Mouse (Mus musculus) gastrocnemius, adult 8-10 months (tissue): ENCODE measurements around the gene Tomm40l. TPM values are rescaled to one million over a fixed set of nuclear protein-coding genes. Genes with fewer than 3 reads are reported as not detected.
A peak's percentile ranks its signal among the peaks of the same experiment; 100 is the strongest.

ENCODE experiments used
- DNase-seq, 2 experiments: peaks; one replicate each; pipeline ENCODE4 v3.0.0; 2022; ENCODE audit warnings: low spot score in 2 of 2
- total RNA-seq, 4 experiments: library from RNA; stranded (reverse); gene quantifications; 2 replicates each; pipeline ENCODE4 v1.2.4; 2022

Tomm40l gene
- total RNA-seq = 10 to 100 TPM; 46.4 to 50.9 (median 50.4) TPM

DNA sequence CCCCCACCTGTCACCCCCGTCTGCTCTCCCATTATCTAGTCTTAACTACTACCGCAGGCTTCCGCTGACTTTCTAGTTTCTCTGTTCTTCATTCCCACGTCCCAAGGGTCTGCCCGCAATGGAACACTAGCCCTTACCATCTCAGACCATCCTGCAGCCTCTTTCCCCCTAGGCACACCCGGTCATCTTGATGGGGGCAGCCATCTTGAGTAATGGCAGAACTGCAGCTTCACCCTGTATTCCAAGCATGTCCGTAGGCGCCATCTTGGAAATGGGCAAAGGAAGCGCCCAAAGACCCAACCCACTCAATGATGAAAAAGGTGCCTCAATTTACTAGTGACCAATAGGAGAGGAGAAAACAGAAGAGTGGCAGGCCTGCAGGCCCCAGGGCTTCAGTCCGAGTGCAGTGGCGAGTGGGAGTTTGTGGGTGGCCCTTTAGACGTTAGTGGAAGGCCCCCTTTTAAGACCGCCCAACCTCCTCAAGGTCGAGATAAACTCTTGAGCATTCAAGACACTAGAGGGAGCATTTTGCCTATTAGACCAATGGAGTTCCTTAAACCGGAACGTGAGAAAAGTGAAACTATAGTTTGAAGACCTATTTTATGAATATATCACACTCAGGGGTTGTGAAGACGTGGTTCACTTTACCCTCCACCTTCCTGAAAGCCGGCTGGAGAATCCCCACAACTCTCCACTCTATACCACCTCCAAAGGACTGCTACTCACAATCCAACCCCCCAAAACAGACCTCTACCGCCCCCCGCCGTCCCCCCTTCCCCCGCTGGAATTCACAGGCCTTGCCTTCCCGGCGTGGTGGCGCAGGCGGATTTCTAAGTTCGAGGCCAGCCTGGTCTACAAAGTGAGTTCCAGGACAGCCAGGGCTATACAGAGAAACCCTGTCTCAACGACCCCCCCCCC, at the start of gene Tomm40l:
TSS of gene Tomm40l (minus strand) at position 277 of the 918 bp plus-strand sequence.
- peak; percentile 93 to 97 for DNase-seq

DNA sequence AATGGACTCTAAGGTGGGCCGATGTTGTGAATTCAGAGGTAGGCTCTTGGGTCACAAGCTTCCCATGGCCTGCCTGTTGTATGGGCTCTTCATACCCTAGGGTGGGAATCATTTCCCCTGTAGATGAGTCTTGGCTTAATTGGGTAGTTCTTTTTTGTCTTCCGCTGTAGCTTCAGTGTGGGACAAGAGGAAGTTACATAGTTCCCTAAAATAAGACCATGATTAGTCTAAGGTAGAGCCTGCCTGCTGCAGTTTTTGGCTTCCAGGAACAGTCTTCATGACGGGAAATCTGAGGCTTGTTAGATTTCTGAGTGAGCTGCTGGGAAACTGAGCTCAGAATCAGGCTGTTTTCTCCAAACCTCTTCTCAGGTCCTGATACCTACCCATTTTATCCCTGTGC, 49.8 kb upstream of the Tomm40l start:
- DNase-seq = no peak

DNA sequence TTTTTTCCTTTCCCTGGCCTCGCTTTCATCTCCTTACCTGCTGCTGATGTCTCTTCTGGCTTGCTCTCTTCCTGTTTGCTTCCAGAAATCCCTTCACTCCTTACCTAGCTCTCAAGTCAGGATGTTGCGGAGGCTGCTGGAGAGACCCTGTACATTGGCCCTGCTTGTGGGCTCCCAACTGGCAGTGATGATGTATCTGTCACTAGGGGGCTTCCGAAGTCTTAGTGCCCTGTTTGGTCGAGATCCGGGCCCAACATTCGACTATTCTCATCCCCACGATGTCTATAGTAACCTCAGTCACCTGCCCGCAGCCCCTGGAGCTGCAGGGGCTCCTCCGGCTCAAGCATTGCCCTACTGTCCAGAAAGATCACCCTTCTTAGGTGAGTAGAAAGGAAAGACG, 49.3 kb upstream of the Tomm40l start:
- no peak for DNase-seq

DNA sequence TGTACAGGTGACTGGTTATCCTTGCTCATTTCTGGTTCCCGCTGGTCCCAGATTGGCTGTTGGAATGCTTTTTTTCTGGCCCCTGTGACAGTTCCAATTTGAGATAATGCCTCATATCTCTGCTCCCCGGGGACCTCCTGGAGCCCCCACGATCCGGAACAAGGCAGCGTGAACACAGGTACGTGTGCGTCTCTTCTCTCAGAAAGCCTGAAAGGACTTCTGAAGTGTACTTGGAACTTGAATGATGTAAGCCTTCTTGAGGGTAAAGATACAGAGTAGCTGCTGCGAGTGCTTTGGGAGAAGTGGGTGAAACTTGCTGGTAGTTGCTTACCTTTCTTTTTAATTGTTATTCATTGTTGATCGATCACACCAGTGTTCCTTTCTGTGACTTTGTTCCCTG, 48.9 kb upstream of the Tomm40l start:
- DNase-seq = no peak

DNA sequence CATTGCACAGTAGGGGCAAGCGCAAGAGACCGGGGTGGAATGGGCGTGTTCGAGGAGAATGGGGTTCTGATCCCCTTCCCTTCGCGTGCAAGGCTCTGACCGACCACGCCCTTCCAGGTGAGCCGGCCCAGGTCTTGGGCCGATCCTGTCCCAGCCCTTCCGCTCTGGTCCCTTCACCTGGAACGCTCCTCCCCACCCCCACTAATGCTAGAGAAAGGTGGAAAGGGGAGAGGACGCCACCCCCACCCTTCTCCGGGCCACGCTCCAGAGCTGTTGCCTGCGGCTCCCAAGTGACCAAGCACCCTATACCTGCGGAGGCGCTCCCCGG, 48.2 kb upstream of the Tomm40l start:
- DNase-seq = no peak

DNA sequence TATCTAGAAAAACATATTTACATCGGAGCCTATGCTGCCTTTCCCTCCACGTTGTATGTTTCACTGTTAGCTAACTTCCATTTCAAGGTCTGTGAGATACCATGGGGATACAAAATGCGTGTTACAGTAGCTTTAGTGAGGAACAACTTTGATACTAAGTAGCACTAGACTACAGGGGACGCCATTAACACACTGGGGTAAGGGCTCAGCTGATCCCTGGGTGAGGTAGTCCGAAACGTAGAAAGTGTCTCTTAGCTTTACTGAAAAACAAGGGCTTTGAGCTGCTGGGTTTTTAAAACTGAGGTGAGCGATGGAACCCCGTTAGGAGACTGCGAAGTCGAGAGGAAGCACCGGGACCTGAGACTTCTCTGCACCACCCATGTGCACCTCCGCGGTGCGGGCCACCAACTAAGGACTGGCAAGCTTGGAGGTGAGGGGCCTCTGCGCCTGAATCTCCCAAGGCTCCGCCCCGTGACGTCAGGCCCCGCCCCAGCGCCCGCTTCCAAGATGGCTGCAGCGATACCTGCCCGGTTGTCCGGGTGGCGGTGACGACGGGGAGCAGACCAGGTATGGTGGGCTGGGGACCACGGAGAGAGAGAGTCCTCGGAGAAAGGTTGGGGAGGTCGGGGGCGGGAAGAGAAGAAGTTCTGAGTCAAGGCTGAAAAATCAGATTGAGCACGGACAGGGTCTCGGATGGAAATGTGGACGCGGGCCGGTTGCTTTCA, 47.7 kb upstream of the Tomm40l start, which contains the start of gene B4galt3:
TSS of gene B4galt3 (plus strand) at position 481 of the 725 bp plus-strand sequence.
- peak; percentile 93 for DNase-seq

DNA sequence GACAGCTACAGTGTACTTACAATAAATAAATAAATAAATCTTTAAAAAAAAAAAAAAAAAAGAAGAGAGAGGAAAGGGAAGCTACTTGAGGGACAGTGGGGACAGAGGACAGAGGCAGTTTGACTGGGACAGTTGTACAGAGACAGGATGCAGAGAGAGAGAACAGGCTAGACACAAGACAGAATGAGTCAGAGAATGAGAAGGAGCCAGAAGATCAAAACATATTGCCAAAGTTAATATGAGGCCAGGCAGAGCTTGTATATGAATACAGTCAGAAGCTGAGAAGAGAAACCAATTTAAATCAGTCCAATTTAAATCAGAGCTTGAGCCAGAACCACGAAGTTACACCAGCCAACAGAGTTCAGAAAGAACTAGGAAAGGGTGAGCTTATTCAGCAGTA, 46.0 kb upstream of the Tomm40l start:
- DNase-seq = no peak

DNA sequence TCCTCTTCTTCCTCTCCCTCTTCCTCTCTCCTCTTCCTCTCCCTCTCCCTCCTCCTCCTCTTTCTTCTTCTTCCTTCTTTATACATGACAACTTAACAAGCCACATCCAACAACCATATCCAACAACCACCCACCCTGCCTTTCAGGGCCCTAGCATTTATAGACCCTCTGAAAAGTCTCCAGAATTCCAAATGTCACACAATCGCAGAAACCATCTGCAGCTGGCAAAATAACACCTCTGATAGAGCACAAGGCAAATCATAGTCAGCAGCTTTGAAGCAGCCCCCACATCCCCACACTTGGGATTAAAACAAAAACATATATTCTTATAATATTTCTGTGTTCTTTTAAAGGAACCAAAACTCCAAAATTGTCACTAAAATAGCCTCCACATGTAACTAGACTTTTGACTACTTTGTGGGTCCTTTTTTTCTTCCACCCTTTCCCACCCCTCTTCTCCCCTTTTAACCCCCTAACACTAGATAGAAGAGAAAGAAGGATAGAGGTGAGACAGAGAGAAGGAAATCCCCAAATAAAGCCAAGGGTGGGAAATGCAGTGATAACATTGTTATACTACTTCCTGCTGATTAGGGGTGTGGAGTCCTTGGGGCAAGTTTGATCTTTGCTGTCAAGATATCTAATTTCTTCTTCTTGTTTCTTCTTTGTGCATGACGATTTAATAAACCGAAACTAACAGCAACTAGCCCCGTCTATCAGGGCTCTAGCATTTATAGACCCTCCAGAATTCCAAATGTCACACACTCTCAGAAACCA, 43.8 kb upstream of the Tomm40l start:
- DNase-seq = no peak

DNA sequence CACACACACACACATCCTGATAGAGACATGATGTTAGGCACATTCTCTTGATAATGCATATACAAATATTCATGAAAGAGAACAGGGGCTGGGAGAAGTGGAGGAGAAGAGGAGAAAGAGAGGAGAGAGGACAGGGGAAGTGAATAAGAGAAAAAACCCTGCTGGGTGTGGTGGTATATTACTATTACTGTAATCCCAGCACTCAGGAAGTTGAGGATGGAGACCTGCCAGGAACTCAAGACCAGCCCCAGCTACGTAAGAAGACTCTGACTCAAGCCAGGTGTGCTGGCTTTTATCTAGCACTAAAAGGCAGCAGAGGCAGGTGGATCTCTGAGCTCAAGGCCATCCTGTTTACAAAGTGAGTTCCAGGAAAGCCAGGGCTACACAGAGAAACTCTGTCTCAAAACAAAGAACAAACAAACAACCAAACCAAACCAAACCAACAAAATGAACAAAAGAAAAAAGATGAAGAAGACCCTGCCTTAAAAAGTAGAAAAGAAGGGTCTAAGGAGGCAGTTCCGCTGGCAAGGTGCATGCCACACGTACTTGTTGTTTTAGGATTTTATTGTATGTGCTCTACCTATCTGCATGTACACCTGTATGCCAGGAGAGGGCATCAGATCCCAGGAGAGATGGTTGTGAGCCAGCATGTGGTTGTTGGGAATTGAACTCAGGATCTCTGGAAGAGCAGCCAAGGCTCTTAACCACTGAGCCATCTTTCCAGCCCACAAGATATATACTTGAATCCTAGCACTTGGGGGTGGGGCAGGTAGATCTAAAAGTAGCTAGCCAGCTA, 41.5 kb upstream of the Tomm40l start:
- no peak for DNase-seq

DNA sequence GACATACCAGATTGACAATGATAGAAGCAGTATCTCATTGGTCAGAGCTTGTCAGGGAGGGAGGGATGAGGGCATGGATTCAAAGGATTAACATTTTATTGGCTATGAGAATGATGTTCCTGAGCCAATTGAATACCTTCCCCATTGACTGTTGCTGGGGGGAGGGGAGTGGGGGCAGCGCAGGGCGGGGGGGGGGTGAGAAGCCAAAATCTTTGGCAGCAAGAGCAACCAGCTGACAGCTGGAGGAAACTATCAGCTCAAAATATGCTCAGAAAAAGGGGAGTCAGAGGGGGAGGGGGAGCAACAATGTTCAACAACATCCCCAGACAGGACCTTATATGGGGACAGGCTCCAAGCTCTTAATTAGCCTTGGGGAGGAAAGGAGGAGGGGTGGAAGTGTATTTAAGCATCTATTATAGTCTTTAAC, 40.9 kb upstream of the Tomm40l start:
- no peak for DNase-seq

DNA sequence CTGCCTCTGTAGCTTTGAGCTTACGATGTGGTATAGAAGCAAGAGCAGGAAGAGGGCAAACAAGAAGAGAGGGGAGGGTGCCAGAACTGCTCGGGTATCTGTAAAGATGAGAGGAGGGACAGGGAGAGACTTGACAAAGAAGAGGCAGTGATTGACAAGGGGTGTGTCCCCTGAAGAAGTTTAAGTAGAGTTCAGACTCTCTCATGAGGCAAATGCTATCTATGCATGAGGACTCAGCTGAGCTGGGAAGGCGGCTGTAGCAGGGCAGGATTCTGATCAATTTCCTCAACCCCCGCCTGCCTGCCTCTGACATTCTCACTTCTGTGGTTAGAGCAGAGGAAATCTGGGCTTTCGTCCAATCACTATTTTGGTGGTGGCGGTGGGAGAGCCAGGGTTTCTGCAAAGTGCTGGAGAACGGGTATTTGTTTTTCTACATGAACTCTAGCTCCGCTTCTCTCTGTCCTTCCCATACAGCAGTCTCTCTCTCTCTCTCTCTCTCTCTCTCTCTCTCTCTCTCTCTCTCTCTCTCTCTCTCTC, 40.3 kb upstream of the Tomm40l start:
- peak; percentile 39 to 56 for DNase-seq

DNA sequence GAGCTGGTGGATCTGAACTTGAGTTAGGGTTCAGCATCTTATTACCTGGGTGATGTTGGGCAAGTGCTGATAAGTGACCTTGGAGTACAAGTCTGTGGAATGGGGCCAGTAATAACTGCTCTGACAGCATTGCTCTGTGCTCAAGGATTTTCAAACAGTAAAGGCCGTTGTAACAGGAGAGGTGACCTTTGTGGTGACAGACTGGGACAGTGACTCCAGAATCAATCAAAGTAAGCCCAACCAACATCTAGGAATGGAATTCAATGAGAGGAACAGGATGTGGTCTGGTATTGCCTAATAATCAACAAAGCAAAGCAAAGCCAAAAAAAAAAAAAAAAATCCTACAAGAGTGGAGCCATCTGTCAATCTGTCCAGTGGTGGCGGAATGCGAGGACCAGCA, 38.0 kb upstream of the Tomm40l start:
- no peak for DNase-seq

DNA sequence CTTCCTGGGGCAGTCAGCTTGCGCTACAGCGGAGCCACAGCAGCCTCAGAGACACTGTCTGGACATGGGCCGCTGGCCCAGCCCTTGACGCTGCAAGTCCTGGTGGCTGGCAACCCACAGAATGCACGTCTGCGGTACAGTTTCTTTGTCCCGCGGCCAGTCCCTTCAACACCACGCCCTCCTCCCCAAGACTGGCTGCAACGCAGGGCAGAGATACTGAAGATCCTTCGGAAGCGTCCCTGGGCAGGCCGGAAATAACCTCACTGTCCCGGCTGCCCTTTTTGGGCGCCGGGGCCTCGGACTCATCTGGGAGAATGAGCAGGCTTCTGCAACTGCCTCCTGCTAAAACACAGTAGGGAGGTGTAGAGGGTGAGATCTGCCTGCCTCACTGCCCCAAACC, 36.6 kb upstream of the Tomm40l start:
- DNase-seq = no peak

DNA sequence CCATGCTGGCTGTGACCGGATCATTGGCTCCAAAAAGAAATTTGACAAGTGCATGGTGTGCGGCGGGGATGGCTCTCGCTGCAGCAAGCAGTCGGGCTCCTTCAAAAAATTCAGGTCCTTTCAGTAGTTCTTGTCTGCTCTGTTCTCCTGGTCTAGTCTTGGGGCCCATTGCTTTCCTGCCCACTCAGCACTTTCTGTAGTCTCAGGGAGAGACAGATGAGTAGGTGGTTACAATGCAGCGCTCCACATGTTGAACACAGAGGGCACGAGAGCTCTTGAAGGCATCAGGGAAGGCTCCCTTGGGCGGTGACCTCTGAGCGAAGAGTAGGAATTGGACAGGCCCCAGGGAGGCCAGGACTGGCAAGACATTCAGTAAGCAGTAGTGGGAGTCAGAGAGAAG, 35.5 kb upstream of the Tomm40l start:
- DNase-seq = no peak

DNA sequence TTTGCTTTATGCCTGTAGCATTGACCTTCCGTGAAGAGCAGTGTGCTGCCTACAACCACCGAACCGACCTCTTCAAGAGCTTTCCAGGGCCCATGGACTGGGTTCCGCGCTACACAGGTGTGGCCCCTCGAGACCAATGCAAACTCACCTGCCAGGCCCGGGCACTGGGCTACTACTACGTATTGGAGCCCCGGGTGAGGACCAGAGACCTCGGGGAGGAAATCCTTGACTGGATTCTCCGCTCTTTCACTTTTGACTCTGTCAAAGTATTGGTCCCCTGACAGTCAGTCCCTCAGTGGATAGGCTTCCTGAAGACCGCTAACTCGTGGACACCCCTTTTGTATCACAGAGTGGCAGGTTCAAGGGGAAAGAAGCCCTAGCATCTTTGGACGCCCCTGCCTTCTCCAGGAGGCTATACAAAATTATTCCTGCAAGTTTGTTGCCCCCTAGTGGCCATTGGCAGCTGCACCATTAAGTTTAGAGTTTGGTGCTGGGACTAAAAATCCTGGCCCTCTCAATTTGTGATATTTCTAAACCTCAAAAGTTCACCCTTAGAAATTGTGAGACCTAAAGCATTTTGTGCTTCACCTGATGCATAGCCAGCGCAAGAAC, 34.7 kb upstream of the Tomm40l start:
- DNase-seq = peak; percentile 40 to 50

DNA sequence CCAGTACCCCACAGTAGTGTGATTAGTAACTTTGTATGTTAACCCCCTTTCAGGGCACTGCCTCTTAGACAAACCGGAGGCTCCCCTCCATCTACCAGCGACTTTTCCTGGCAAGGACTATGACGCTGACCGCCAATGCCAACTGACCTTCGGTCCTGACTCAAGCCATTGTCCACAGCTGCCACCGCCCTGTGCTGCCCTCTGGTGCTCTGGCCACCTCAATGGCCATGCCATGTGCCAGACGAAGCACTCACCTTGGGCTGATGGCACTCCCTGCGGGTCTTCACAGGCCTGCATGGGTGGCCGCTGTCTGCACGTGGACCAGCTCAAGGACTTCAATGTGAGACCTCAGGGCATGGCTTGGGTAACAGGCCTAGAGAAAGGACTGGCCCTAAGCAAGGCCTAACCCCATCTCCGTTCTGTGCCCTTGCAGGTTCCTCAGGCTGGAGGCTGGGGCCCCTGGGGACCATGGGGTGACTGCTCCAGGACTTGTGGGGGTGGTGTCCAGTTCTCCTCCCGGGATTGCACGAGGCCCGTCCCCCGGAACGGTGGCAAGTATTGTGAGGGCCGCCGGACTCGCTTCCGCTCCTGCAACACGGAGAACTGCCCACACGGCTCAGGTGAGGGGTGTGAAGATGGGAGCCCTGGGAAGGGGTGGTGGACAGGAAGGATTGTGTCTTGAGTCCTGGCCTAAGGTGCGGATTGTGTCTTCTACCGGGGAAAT, 33.9 kb upstream of the Tomm40l start:
- DNase-seq = no peak

DNA sequence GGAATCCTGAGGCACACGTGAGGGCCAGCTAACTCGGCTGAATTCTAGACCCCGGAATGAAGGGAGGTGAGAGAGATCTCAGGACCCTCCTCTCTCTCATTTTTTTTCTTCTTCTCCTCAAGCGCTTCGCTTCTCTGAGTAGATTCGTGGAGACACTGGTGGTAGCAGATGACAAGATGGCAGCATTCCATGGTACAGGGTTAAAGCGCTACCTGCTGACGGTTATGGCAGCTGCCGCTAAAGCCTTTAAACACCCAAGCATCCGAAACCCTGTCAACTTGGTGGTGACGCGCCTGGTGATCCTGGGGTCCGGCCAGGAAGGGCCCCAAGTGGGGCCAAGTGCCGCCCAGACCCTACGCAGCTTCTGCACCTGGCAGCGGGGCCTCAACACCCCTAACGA, 30.1 kb upstream of the Tomm40l start:
- DNase-seq = no peak

DNA sequence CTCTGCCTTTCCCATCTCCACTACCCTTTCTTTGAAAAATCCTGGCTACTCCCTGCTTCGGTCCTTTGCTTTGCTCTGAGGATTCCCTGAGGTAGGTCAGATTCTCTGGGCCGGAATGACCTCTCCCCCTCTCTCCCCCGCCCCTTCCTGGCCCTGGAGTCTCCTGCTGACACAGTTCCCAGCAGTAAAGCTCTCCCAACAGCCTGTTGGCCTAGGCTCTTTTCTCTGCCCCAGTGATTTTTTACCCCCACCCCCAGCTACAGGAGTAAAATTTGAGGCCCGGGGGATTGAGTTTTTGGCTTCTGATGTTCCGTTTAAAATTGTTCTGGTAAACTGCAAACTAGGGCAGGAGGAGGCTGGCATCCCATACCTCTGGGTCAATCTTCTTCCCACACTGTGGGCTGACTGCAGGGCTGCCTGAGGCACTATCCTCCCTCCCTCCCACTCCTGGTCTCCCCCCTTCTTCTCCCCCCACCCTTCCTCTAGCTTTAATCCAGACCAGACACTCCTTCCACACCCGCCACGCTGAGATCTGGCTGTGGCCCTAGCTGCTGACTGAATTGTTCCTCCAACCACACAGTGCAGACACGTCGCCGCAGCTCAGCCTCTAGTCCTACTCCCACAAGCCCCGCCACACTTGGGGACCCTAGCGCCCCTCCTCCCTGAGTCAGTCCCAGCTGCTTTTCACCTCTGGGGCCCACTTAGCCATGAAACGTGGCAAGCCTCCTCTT, 29.4 kb upstream of the Tomm40l start:
- DNase-seq = no peak
